Mouse (Mus musculus) embryonic facial prominence, embryonic 15.5 days (tissue): ENCODE measurements around the gene Slc39a11. TPM values are rescaled to one million over a fixed set of nuclear protein-coding genes. Genes with fewer than 3 reads are reported as not detected.

ENCODE experiments used
- ATAC-seq: fragments of 200-750 bp; cut with Nextera tagmentation; 2 replicates; pipeline ENCODE4 v1.8.0; 2017; ENCODE audit warnings: low read depth, moderate TSS enrichment; ENCODE audit not compliant: insufficient number of reproducible peaks, low FRiP score, low TSS enrichment
- H3K27ac ChIP-seq: fragments of 300-500 bp; sonication (generic); replicated peaks from 2 replicates; pipeline ENCODE4 v1.5.1; 2015; ENCODE audit warnings: mild to moderate bottlenecking, inconsistent platforms
- H3K27me3 ChIP-seq: fragments of 300-500 bp; sonication (generic); 2 replicates; pipeline ENCODE4 v1.6.1; 2015; ENCODE audit warnings: inconsistent platforms
- H3K36me3 ChIP-seq: fragments of 300-500 bp; sonication (generic); 2 replicates; pipeline ENCODE4 v1.6.1; 2015; ENCODE audit warnings: mild to moderate bottlenecking, inconsistent platforms
- H3K4me1 ChIP-seq: fragments of 300-500 bp; sonication (generic); 2 replicates; pipeline ENCODE4 v1.6.1; 2015; ENCODE audit warnings: inconsistent platforms
- H3K4me2 ChIP-seq: fragments of 300-500 bp; sonication (generic); replicated peaks from 2 replicates; pipeline ENCODE4 v1.6.1; 2015; ENCODE audit warnings: mild to moderate bottlenecking, inconsistent platforms
- H3K4me3 ChIP-seq: fragments of 300-500 bp; sonication (generic); replicated peaks from 2 replicates; pipeline ENCODE4 v1.5.1; 2015; ENCODE audit warnings: mild to moderate bottlenecking, inconsistent platforms
- H3K9ac ChIP-seq: fragments of 300-500 bp; sonication (generic); 2 replicates; pipeline ENCODE4 v1.6.1; 2015; ENCODE audit warnings: inconsistent platforms
- H3K9me3 ChIP-seq: fragments of 300-500 bp; sonication (generic); replicated peaks from 2 replicates; pipeline ENCODE4 v1.6.1; 2016; ENCODE audit warnings: inconsistent platforms
- WGBS: fragments of 180-500 bp; shearing (Covaris S2); methylation state at CpG from one replicate; pipeline ENCODE4 v1.1.7; 2015; 5-methylcytosine and 5-hydroxymethylcytosine counted together
- polyA plus RNA-seq: library from polyadenylated mRNA; unstranded; fragments of >200 nt; fragmentation: Nextera tagmentation; extraction: Ambion mirVana; gene quantifications from 2 replicates; pipeline ENCODE4 v1.2.1, GENCODE M21; 2015

The Slc39a11 gene
- polyA plus RNA-seq, 1 experiment from 2014 or later = 27.0 TPM

GRCm38 (mm10) chr11:113520851-113521461 lies 128.9 kb downstream of the Slc39a11 start:
- WGBS = 72% methylated on average over 17 of the region's 17 CpGs
- Histone ChIP-seq H3K4me1 (peaks cover 23% of the 10 kb centered on the region; the same call in 1 of the 2 replicates), H3K9me3 (no peaks in the 10 kb centered on the region), H3K36me3 (no peaks in the 10 kb centered on the region), H3K4me3 (no peak overlapping the region), H3K4me2 (no peak overlapping the region), H3K9ac (no peak overlapping the region), H3K27ac (no peak overlapping the region), H3K27me3 (no peaks in the 10 kb centered on the region)
- ATAC-seq = no peak

GRCm38 (mm10) chr11:113520373-113520772 lies 129.5 kb downstream of the Slc39a11 start:
- WGBS = 54% methylated on average over 8 of the region's 8 CpGs
- no peak for ATAC-seq
- Histone ChIP-seq H3K4me1 (peaks cover 23% of the 10 kb centered on the region; the same call in 1 of the 2 replicates), H3K4me2 (no peak overlapping the region), H3K9me3 (no peaks in the 10 kb centered on the region), H3K9ac (no peak overlapping the region), H3K4me3 (no peak overlapping the region), H3K36me3 (no peaks in the 10 kb centered on the region), H3K27ac (no peak overlapping the region), H3K27me3 (no peaks in the 10 kb centered on the region)

GRCm38 (mm10) chr11:113519973-113520372 lies 129.9 kb downstream of the Slc39a11 start:
- no peak for ATAC-seq

GRCm38 (mm10) chr11:113518176-113518575 lies 131.7 kb downstream of the Slc39a11 start:
- H3K27ac ChIP-seq = no peak overlapping the region
- H3K36me3 ChIP-seq = no peaks in the 10 kb centered on the region
- H3K4me1 ChIP-seq = peaks cover 23% of the 10 kb centered on the region; the same call in 1 of the 2 replicates
- H3K9ac ChIP-seq = no peak overlapping the region
- WGBS = 67% methylated on average over 7 of the region's 7 CpGs
- H3K27me3 ChIP-seq = no peaks in the 10 kb centered on the region
- ATAC-seq = no peak
- H3K9me3 ChIP-seq = no peaks in the 10 kb centered on the region
- H3K4me2 ChIP-seq = no peak overlapping the region
- H3K4me3 ChIP-seq = no peak overlapping the region

More at GRCm38 (mm10) chr11:113519973-113520372, 129.9 kb downstream of the Slc39a11 start:
- no peak overlapping the region for H3K4me2 ChIP-seq
- H3K4me3 ChIP-seq = no peak overlapping the region
- 81% methylated on average over 7 of the region's 7 CpGs for WGBS
- no peak overlapping the region for H3K9ac ChIP-seq
- no peak overlapping the region for H3K27ac ChIP-seq
- H3K36me3 ChIP-seq = no peaks in the 10 kb centered on the region
- no peaks in the 10 kb centered on the region for H3K9me3 ChIP-seq
- H3K4me1 ChIP-seq = peaks cover 23% of the 10 kb centered on the region; the same call in 1 of the 2 replicates
- H3K27me3 ChIP-seq = no peaks in the 10 kb centered on the region

- ATAC-seq = no peak
- Histone ChIP-seq H3K9me3 (no peaks in the 10 kb centered on the region), H3K4me1 (peaks cover 23% of the 10 kb centered on the region; the same call in 1 of the 2 replicates), H3K4me3 (no peak overlapping the region), H3K9ac (no peak overlapping the region), H3K27me3 (no peaks in the 10 kb centered on the region), H3K36me3 (no peaks in the 10 kb centered on the region), H3K4me2 (no peak overlapping the region), H3K27ac (no peak overlapping the region)
- 60% methylated on average over 10 of the region's 10 CpGs for WGBS
Measured at GRCm38 (mm10) chr11:113516156-113516555, 133.7 kb downstream of the Slc39a11 start.

- H3K9me3 ChIP-seq = no peaks in the 10 kb centered on the region
- no peak overlapping the region for H3K27ac ChIP-seq
- peaks cover 4% of the 10 kb centered on the region; the same call in 1 of the 2 replicates for H3K4me1 ChIP-seq
- H3K4me3 ChIP-seq = no peak overlapping the region
- no peaks in the 10 kb centered on the region for H3K27me3 ChIP-seq
- no peaks in the 10 kb centered on the region for H3K36me3 ChIP-seq
- WGBS = 65% methylated on average over 10 of the region's 10 CpGs
- H3K4me2 ChIP-seq = no peak overlapping the region
- no peak overlapping the region for H3K9ac ChIP-seq
- no peak for ATAC-seq
Measured at GRCm38 (mm10) chr11:113512976-113513375, 136.9 kb downstream of the Slc39a11 start.

GRCm38 (mm10) chr11:113512150-113512549 lies 137.7 kb downstream of the Slc39a11 start:
- no peak overlapping the region for H3K9ac ChIP-seq
- H3K27me3 ChIP-seq = no peaks in the 10 kb centered on the region
- H3K27ac ChIP-seq = no peak overlapping the region
- H3K4me1 ChIP-seq = peaks cover 2% of the 10 kb centered on the region; the same call in 1 of the 2 replicates
- no peak for ATAC-seq
- no peaks in the 10 kb centered on the region for H3K36me3 ChIP-seq
- H3K4me2 ChIP-seq = no peak overlapping the region
- no peaks in the 10 kb centered on the region for H3K9me3 ChIP-seq
- WGBS = 95% methylated on average over 7 of the region's 7 CpGs
- H3K4me3 ChIP-seq = no peak overlapping the region

GRCm38 (mm10) chr11:113510969-113511625 lies 138.8 kb downstream of the Slc39a11 start:
- H3K9ac ChIP-seq = no peak overlapping the region
- no peaks in the 10 kb centered on the region for H3K27me3 ChIP-seq
- no peak overlapping the region for H3K4me3 ChIP-seq
- ATAC-seq = no peak
- no peaks in the 10 kb centered on the region for H3K4me1 ChIP-seq
- H3K36me3 ChIP-seq = no peaks in the 10 kb centered on the region
- WGBS = 81% methylated on average over 11 of the region's 11 CpGs
- H3K27ac ChIP-seq = no peak overlapping the region
- no peaks in the 10 kb centered on the region for H3K9me3 ChIP-seq
- H3K4me2 ChIP-seq = no peak overlapping the region

- H3K9me3 ChIP-seq = no peaks in the 10 kb centered on the region
- ATAC-seq = no peak
- H3K4me1 ChIP-seq = no peaks in the 10 kb centered on the region
- WGBS = 58% methylated on average over 7 of the region's 7 CpGs
- H3K36me3 ChIP-seq = no peaks in the 10 kb centered on the region
- no peak overlapping the region for H3K27ac ChIP-seq
- H3K27me3 ChIP-seq = no peaks in the 10 kb centered on the region
- no peak overlapping the region for H3K9ac ChIP-seq
- no peak overlapping the region for H3K4me3 ChIP-seq
- H3K4me2 ChIP-seq = no peak overlapping the region
Measured at GRCm38 (mm10) chr11:113510249-113510648, 139.6 kb downstream of the Slc39a11 start.

- Histone ChIP-seq H3K27ac (no peak overlapping the region), H3K4me3 (no peak overlapping the region), H3K36me3 (no peaks in the 10 kb centered on the region), H3K4me1 (no peaks in the 10 kb centered on the region), H3K4me2 (no peak overlapping the region), H3K9me3 (no peaks in the 10 kb centered on the region), H3K9ac (no peak overlapping the region), H3K27me3 (no peaks in the 10 kb centered on the region)
- 78% methylated on average over 11 of the region's 11 CpGs for WGBS
- 0 out of 2 replicates have a peak, but pooled peaks have one; percentile 11 for ATAC-seq
Measured at GRCm38 (mm10) chr11:113507716-113508480, 142.0 kb downstream of the Slc39a11 start.

- Histone ChIP-seq H3K4me3 (no peak overlapping the region), H3K27me3 (no peaks in the 10 kb centered on the region), H3K4me2 (no peak overlapping the region), H3K9me3 (no peaks in the 10 kb centered on the region), H3K27ac (no peak overlapping the region), H3K36me3 (no peaks in the 10 kb centered on the region), H3K4me1 (no peaks in the 10 kb centered on the region), H3K9ac (no peak overlapping the region)
- 89% methylated on average over 12 of the region's 12 CpGs for WGBS
- ATAC-seq = no peak
Measured at GRCm38 (mm10) chr11:113505551-113506160, 144.2 kb downstream of the Slc39a11 start.
